Mouse (Mus musculus): ENCODE data around the gene Gm39566. TPM values are rescaled to one million over a fixed set of nuclear protein-coding genes. Genes with fewer than 3 reads are reported as not detected.

The Gm39566 gene
- polyA plus RNA-seq, 2 experiments from 2014 or later = not detected

GRCm38 (mm10) chr11:69834001-69834549, 19.0 kb upstream of the Gm39566 start:
- ATAC-seq = peak; percentile 13

- no peak for ATAC-seq
Observed at GRCm38 (mm10) chr11:69833554-69833953, 18.5 kb upstream of the Gm39566 start.

- ATAC-seq = no peak
Observed at GRCm38 (mm10) chr11:69828832-69829231, 13.7 kb upstream of the Gm39566 start.

- ATAC-seq = no peak
Observed at GRCm38 (mm10) chr11:69823456-69823855, 8.4 kb upstream of the Gm39566 start.

GRCm38 (mm10) chr11:69822080-69822479, 7.0 kb upstream of the Gm39566 start, which contains the start of gene Spem1:
Gene Spem1 (minus strand): TSS chr11:69822180.
- ATAC-seq = no peak

- ATAC-seq = no peak
Observed at GRCm38 (mm10) chr11:69818871-69819270, 3.8 kb upstream of the Gm39566 start.

- no peak for ATAC-seq
Observed at GRCm38 (mm10) chr11:69818365-69818764, 3.3 kb upstream of the Gm39566 start, which contains the start of gene Spem2. Gene Spem2 (minus strand): TSS chr11:69818465.

GRCm38 (mm10) chr11:69816520-69816919, 1.4 kb upstream of the Gm39566 start:
- no peak for ATAC-seq

GRCm38 (mm10) chr11:69810280-69810679, 4.8 kb downstream of the Gm39566 start:
- no peak for ATAC-seq

GRCm38 (mm10) chr11:69807641-69808040, 7.5 kb downstream of the Gm39566 start:
- no peak for ATAC-seq

GRCm38 (mm10) chr11:69806378-69806777, 8.7 kb downstream of the Gm39566 start:
- no peak for ATAC-seq

- ATAC-seq = no peak
Observed at GRCm38 (mm10) chr11:69804972-69805909, 9.9 kb downstream of the Gm39566 start, which contains the start of gene Tmem102. Gene Tmem102 (minus strand): TSS chr11:69805624.

GRCm38 (mm10) chr11:69804652-69804940, 10.5 kb downstream of the Gm39566 start:
- no peak for ATAC-seq

GRCm38 (mm10) chr11:69803786-69804651, 11.1 kb downstream of the Gm39566 start:
- peak; percentile 67 for ATAC-seq

GRCm38 (mm10) chr11:69803328-69803727, 11.8 kb downstream of the Gm39566 start:
- ATAC-seq = no peak

GRCm38 (mm10) chr11:69802648-69803105, 12.4 kb downstream of the Gm39566 start:
- peak; percentile 54 for ATAC-seq

GRCm38 (mm10) chr11:69801379-69801977, 13.6 kb downstream of the Gm39566 start, which contains the start of gene Fgf11:
Gene Fgf11 (minus strand): TSS chr11:69801857.
- no peak for ATAC-seq

- no peak for ATAC-seq
Observed at GRCm38 (mm10) chr11:69800392-69801197, 14.5 kb downstream of the Gm39566 start.

GRCm38 (mm10) chr11:69800138-69800391, 15.0 kb downstream of the Gm39566 start:
- no peak for ATAC-seq

- ATAC-seq = no peak
Observed at GRCm38 (mm10) chr11:69799394-69800137, 15.5 kb downstream of the Gm39566 start.

- ATAC-seq = no peak
Observed at GRCm38 (mm10) chr11:69797924-69798323, 17.2 kb downstream of the Gm39566 start.
